Mouse (Mus musculus) neural tube, embryonic 14.5 days (tissue): ENCODE measurements around the gene Mylk. TPM values are rescaled to one million over a fixed set of nuclear protein-coding genes. Genes with fewer than 3 reads are reported as not detected.

ENCODE experiments used
- ATAC-seq: fragments of 200-750 bp; cut with Nextera tagmentation; 2 replicates; pipeline ENCODE4 v1.8.0; 2017; ENCODE audit warnings: low read depth, mild to moderate bottlenecking, moderate TSS enrichment, moderate library complexity
- H3K27ac ChIP-seq: fragments of 300-500 bp; sonication (generic); 2 replicates; pipeline ENCODE4 v1.5.1; 2014; ENCODE audit warnings: low read depth, mild to moderate bottlenecking, control low read depth, low read length, moderate library complexity, mixed read lengths
- H3K27me3 ChIP-seq: fragments of 300-500 bp; sonication (generic); 2 replicates; pipeline ENCODE4 v1.6.1; 2014; ENCODE audit warnings: low read length; ENCODE audit not compliant: control insufficient read depth, insufficient read depth
- H3K36me3 ChIP-seq: fragments of 300-500 bp; sonication (generic); 2 replicates; pipeline ENCODE4 v1.6.1; 2014; ENCODE audit warnings: low read length, mixed read lengths; ENCODE audit not compliant: control insufficient read depth, insufficient read depth
- H3K4me1 ChIP-seq: fragments of 300-500 bp; sonication (generic); 2 replicates; pipeline ENCODE4 v1.6.1; 2014; ENCODE audit warnings: low read length; ENCODE audit not compliant: control insufficient read depth, insufficient read depth
- H3K4me2 ChIP-seq: fragments of 300-500 bp; sonication (generic); 2 replicates; pipeline ENCODE4 v1.6.1; 2014; ENCODE audit warnings: mild to moderate bottlenecking, low read depth, low read length, control low read depth
- H3K4me3 ChIP-seq: fragments of 300-500 bp; sonication (generic); 2 replicates; pipeline ENCODE4 v1.5.1; 2014; ENCODE audit warnings: low read depth, low read length, control low read depth, mixed read lengths
- H3K9ac ChIP-seq: fragments of 300-500 bp; sonication (generic); replicated peaks from 2 replicates; pipeline ENCODE4 v1.6.1; 2014; ENCODE audit warnings: low read depth, mild to moderate bottlenecking, control low read depth, low read length, mixed read lengths
- H3K9me3 ChIP-seq: fragments of 300-500 bp; sonication (generic); 2 replicates; pipeline ENCODE4 v1.6.1; 2016; ENCODE audit warnings: low read length; ENCODE audit not compliant: control insufficient read depth
- WGBS: fragments of 180-500 bp; shearing (Covaris S2); extraction: QIAGEN DNeasy Blood & Tissue Kit; methylation state at CpG from one replicate; pipeline ENCODE4 v1.1.7; 2014; 5-methylcytosine and 5-hydroxymethylcytosine counted together
- polyA plus RNA-seq: library from polyadenylated mRNA; unstranded; fragments of >200 nt; fragmentation: Nextera tagmentation; extraction: Ambion mirVana; gene quantifications from 2 replicates; pipeline ENCODE4 v1.2.1, GENCODE M21; 2014

Gene Mylk
- polyA plus RNA-seq, 1 experiment from 2014 or later: 1.5 TPM

DNA sequence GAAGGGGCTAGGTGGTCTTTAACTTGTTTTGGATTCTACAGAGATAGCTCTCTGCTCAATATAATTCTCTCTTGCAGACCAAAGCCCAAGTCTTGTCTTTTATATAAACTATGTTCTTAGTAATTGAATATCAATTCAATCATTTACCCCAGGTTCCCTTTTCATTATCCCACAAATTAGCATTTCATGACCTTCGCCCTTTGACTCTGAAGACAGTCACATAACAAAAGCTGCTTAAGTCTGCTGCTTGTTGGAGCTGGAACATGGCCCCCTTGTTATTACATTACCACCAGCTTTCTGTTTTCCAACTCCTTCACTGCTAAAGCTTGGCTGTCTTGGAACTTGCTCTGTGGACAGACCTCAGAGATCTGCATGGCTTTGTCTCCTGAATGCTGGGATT lies 15.6 kb upstream of the Mylk start:
- H3K4me2 ChIP-seq: no peak overlapping the region
- H3K9me3 ChIP-seq: no peaks in the 10 kb centered on the region
- no peak overlapping the region for H3K9ac ChIP-seq
- H3K27me3 ChIP-seq: no peaks in the 10 kb centered on the region
- WGBS: 95% methylated on average over 1 of the region's 1 CpGs
- no peak overlapping the region for H3K4me3 ChIP-seq
- no peak for ATAC-seq
- H3K4me1 ChIP-seq: no peaks in the 10 kb centered on the region
- no peak overlapping the region for H3K27ac ChIP-seq
- H3K36me3 ChIP-seq: no peaks in the 10 kb centered on the region

DNA sequence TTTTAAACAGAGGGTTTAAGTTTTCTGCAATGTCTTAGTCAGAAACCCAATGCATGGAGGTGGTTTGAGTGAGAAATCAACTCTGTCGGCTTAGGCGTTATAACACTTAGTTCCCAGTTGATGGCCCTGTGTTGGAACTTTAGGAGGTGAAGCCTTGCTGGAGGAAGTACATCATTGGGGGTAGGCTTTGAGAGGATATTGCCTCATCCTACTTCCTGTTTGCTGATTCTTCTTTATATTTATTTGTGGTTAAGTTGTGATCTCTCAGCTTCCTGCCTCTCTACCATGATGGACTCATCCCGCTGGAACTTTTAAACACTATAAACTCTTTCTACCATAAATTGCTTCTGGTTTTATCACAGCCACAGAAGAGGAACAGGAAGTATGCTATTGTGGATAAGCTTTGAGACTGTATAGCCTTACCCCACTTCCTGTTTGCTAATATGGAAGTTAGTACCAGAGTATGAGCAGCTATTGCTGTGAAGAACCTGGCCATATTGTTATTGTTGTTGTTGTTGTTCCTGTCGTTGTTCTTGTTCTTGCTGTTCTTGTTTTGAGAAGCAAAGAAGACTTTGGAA lies 6.3 kb upstream of the Mylk start:
- Histone ChIP-seq H3K9me3 (no peaks in the 10 kb centered on the region), H3K36me3 (no peaks in the 10 kb centered on the region), H3K9ac (no peak overlapping the region), H3K4me1 (no peaks in the 10 kb centered on the region), H3K4me3 (no peak overlapping the region), H3K27ac (no peak overlapping the region), H3K4me2 (no peak overlapping the region), H3K27me3 (no peaks in the 10 kb centered on the region)
- WGBS: 90% methylated on average over 4 of the region's 4 CpGs
- no peak for ATAC-seq

DNA sequence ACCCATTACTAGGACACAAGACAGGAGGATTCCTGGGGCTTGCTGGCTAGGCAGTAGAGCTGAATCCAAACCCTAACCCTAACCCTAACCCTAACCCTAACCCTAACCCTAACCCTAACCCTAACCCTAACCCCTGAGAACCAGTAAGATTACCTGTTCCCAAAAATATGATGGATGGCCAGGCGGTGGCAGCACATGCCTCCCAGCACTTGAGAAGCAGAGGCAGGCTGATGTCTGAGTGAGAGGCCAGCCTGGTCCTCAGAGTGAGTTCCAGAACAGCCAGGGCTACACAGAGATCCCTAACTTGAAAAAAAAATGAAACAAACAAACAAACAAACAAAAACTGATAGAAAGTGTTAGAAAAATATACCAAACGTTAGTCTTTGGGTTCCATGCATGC lies 2.1 kb upstream of the Mylk start:
- no peaks in the 10 kb centered on the region for H3K27me3 ChIP-seq
- no peaks in the 10 kb centered on the region for H3K4me1 ChIP-seq
- H3K36me3 ChIP-seq: no peaks in the 10 kb centered on the region
- no peak overlapping the region for H3K4me3 ChIP-seq
- ATAC-seq: no peak
- H3K4me2 ChIP-seq: no peak overlapping the region
- H3K27ac ChIP-seq: no peak overlapping the region
- no peak overlapping the region for H3K9ac ChIP-seq
- 36% methylated on average over 2 of the region's 2 CpGs for WGBS
- H3K9me3 ChIP-seq: no peaks in the 10 kb centered on the region

DNA sequence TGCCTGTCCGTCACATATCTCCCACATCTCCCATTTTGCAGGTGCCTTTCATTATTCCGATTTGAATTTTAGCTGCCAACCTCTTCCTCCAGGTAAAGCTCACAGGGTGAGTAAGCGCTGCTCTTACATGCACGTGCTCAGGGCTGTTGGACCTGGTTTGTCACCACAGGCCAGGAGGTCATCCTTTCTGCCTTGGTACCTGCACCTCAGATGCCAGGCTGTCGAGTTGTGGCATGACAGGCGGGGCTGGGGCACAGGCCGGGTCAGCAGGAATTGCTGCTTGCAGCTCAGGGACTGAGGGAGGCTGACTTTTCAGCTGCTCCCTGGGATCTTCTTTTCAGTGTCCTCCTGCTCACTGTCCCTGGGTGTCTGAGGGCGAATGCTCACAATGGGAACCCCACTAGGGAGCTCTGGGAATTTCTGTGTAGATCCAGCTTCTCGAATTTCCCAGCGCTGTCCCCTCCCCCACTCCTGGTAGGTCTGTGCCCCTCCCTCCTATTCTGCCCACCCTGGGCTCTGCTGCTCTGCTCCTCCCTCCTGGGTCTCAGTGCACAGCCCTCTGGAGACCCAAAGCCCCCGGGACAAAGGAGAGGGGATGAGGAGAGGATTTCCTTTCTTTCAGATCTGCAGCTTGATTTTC lies 3.2 kb downstream of the Mylk start:
- H3K9me3 ChIP-seq: no peaks in the 10 kb centered on the region
- no peak for ATAC-seq
- H3K4me2 ChIP-seq: no peak overlapping the region
- H3K27ac ChIP-seq: no peak overlapping the region
- no peaks in the 10 kb centered on the region for H3K4me1 ChIP-seq
- H3K9ac ChIP-seq: no peak overlapping the region
- WGBS: 20% methylated on average over 11 of the region's 11 CpGs
- H3K4me3 ChIP-seq: no peak overlapping the region
- no peaks in the 10 kb centered on the region for H3K27me3 ChIP-seq
- no peaks in the 10 kb centered on the region for H3K36me3 ChIP-seq

DNA sequence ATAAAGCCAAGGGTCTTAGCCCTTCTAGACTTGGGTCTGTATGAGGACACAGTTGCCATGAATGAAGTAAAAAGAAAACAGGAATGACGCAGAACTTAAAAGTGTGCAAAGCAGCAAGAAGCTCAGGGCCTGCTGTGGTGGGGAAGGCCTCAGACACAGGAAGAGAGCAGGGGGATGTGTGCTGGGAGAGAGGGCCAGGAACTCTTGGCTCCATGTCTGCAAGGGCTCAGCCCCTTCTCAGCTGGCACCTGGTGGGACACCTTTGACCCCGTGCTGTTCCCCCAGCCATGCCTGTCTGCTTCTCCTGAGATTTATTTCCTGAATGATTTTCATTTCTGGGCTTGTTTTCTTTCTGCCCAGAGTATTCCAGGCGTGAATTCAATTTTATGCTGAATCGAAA lies 4.5 kb downstream of the Mylk start:
- 66% methylated on average over 4 of the region's 4 CpGs for WGBS
- H3K9ac ChIP-seq: no peak overlapping the region
- no peak overlapping the region for H3K27ac ChIP-seq
- H3K4me2 ChIP-seq: no peak overlapping the region
- H3K36me3 ChIP-seq: no peaks in the 10 kb centered on the region
- no peak overlapping the region for H3K4me3 ChIP-seq
- H3K9me3 ChIP-seq: no peaks in the 10 kb centered on the region
- ATAC-seq: no peak
- H3K4me1 ChIP-seq: no peaks in the 10 kb centered on the region
- no peaks in the 10 kb centered on the region for H3K27me3 ChIP-seq

DNA sequence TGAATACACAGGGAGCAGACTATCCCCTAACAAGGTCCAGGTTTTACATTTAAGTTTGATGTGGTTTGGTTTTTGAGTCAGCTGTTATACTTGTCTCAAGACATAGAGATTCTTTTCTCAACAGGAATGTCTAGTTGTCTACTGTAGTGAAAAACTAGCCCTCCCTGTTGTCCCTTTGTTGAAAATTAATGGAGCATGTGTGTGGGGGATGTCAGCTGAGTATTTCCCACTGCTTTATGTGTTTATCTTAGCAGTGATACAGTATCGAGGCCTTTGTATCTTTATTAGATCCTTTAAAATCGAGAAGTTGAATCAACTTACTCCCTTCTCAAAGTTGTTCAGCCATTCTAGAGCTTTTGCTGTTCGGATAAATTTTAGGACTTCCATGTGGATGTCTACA lies 7.0 kb downstream of the Mylk start:
- no peak overlapping the region for H3K4me2 ChIP-seq
- no peaks in the 10 kb centered on the region for H3K36me3 ChIP-seq
- no peak overlapping the region for H3K27ac ChIP-seq
- no peak for ATAC-seq
- no peaks in the 10 kb centered on the region for H3K27me3 ChIP-seq
- 48% methylated on average over 3 of the region's 3 CpGs for WGBS
- H3K9ac ChIP-seq: no peak overlapping the region
- H3K4me1 ChIP-seq: no peaks in the 10 kb centered on the region
- no peaks in the 10 kb centered on the region for H3K9me3 ChIP-seq
- no peak overlapping the region for H3K4me3 ChIP-seq

DNA sequence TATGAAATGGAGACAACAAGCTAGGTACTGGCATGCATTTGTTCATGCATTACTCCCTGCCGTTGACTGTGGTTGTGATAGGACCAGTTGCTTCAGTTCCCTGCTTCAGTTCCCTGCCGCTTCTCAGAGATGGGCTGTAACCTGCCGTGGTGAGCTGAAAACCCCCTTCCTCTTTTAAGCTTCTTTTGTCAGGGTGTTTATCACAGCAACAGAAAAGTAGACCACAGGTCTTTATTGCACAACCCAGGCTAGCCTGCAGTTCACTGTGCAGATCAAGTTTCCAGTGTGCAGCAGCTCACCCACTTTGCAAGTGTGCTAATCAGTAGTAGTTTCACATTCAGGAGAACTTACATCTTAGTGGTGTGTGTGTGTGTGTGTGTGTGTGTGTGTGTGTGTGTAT lies 8.0 kb downstream of the Mylk start:
- no peak overlapping the region for H3K9ac ChIP-seq
- no peak for ATAC-seq
- H3K27ac ChIP-seq: no peak overlapping the region
- 85% methylated on average over 3 of the region's 3 CpGs for WGBS
- no peaks in the 10 kb centered on the region for H3K27me3 ChIP-seq
- no peaks in the 10 kb centered on the region for H3K36me3 ChIP-seq
- no peak overlapping the region for H3K4me2 ChIP-seq
- no peaks in the 10 kb centered on the region for H3K9me3 ChIP-seq
- no peaks in the 10 kb centered on the region for H3K4me1 ChIP-seq
- H3K4me3 ChIP-seq: no peak overlapping the region

DNA sequence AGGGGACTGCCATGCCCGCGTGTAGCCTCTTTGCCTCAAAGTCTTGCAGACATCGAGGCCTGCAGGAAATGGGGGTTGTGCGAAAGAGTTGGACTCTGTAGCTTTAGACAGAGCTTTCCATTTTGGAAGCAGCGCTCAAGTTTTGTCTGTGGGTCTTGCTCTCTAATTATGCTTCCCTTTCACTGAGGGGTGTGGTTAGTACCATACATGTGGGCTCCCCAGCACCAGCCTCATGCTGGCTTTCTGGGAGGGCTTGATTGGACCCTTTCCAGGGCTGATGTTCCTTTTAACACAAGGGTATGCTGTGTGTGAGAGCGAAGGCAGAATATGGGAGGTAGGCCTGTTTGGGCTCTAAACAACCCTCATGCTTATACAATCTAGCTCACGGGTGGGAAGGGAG lies 12.0 kb downstream of the Mylk start:
- Histone ChIP-seq H3K27ac (no peak overlapping the region), H3K4me3 (no peak overlapping the region), H3K9me3 (no peaks in the 10 kb centered on the region), H3K27me3 (no peaks in the 10 kb centered on the region), H3K36me3 (no peaks in the 10 kb centered on the region), H3K4me2 (no peak overlapping the region), H3K9ac (no peak overlapping the region), H3K4me1 (no peaks in the 10 kb centered on the region)
- 91% methylated on average over 7 of the region's 7 CpGs for WGBS
- ATAC-seq: no peak

DNA sequence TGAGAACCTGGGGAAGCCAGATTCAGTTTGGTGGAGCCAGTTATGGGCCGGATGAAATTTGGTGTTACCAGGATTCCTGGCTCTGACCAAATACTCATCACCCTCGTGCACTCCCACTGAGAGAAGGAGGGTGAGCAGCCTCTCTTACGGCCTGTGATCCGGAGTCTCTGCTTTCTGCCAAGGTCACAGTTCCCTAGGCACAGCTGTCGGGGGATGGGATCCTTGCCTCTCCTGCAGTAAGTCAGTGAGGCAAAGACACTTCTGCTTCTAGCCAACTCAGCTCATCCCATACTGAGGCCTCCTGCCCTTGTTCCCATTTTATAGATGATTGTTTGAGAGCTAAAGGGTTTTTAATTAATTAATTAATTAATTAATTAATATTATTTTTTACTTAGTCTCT lies 13.2 kb downstream of the Mylk start:
- no peaks in the 10 kb centered on the region for H3K9me3 ChIP-seq
- ATAC-seq: no peak
- 61% methylated on average over 5 of the region's 5 CpGs for WGBS

More for the DNA sequence above, 13.2 kb downstream of the Mylk start:
- no peaks in the 10 kb centered on the region for H3K36me3 ChIP-seq
- H3K4me1 ChIP-seq: no peaks in the 10 kb centered on the region
- H3K4me2 ChIP-seq: no peak overlapping the region
- H3K9ac ChIP-seq: no peak overlapping the region
- H3K27ac ChIP-seq: no peak overlapping the region
- H3K4me3 ChIP-seq: no peak overlapping the region
- no peaks in the 10 kb centered on the region for H3K27me3 ChIP-seq
